26 mouse cellular contexts compared by ENCODE assay signal in genomic region chr4:57952416-57952815, GRCm38 (mm10). TPM values are rescaled to one million over a fixed set of nuclear protein-coding genes. Genes with fewer than 3 reads are reported as not detected.
DNase-seq lines count a peak whose midpoint lies in the region; ATAC-seq and TF ChIP-seq lines count a peak whose summit lies in the region.
"Had no signal": no experiment of that assay in that cellular context is flagged by ENCODE, and none has a peak within 500 bp of the region (broad histone marks: within the 10 kb centered on the region; RNA-seq: fewer than 3 reads in every experiment).

No protein-coding gene starts in this region.

- H3K27ac ChIP-seq in liver, adult 2 months (replicated peaks; ENCODE audit: insufficient read depth, low read depth, low read length) = peak overlapping the region; percentile 68
- H3K27ac ChIP-seq in intestine, postnatal 0 days (ENCODE audit: low read depth, low read length) = peak overlapping the region; percentile 46
- H3K27ac ChIP-seq in liver, postnatal 0 days (ENCODE audit: low read depth) = peak overlapping the region; percentile 52; the same call in 1 of the 2 replicates
- H3K27ac ChIP-seq: embryonic facial prominence, embryonic 10.5 days; gastrocnemius, adult 2 months; heart, embryonic 15.5 days; hindbrain, postnatal 0 days; layer of hippocampus, adult 2 months; limb, embryonic 13.5 days; midbrain, embryonic 12.5 days; neural tube, embryonic 13.5 days had no signal

- intact Hi-C loops in heart, postnatal 36 days (cut with DNase I) = loop anchor here (10.0 kb wide), 1 partner anchor 1052 kb away; the partner anchor contains the start of gene Gm20503
- intact Hi-C loops in gastrocnemius, postnatal 14 days (cut with DNase I; ENCODE audit: low total_unique reads) = no loop called here

- H3K27me3 ChIP-seq in liver, adult 2 months (ENCODE audit: control insufficient read depth, insufficient read depth, low read length) = no peaks in the 10 kb centered on the region
- H3K27me3 ChIP-seq in E14TG2a.4 (ENCODE audit: insufficient read depth, low read length) = no peaks in the 10 kb centered on the region
- no peaks in the 10 kb centered on the region for H3K27me3 ChIP-seq in intestine, postnatal 0 days (replicated peaks; ENCODE audit: control insufficient read depth, insufficient read depth, low read length)
- H3K27me3 ChIP-seq in liver, postnatal 0 days (ENCODE audit: insufficient read depth, low read length) = no peaks in the 10 kb centered on the region
- H3K27me3 ChIP-seq: heart, embryonic 15.5 days; limb, embryonic 13.5 days; neural tube, embryonic 13.5 days had no signal

- H3K4me2 ChIP-seq in intestine, postnatal 0 days (replicated peaks; ENCODE audit: low read depth) = peak overlapping the region; percentile 39
- peak overlapping the region; percentile 54 for H3K4me2 ChIP-seq in liver, postnatal 0 days (ENCODE audit: low read depth, low read length)
- H3K4me2 ChIP-seq: heart, embryonic 15.5 days; limb, embryonic 13.5 days; lung, embryonic 14.5 days; midbrain, embryonic 12.5 days; neural tube, embryonic 13.5 days had no signal

- DNase-seq in liver, adult 2 months (ENCODE audit: extremely low read depth, low read depth, low spot score) = peak; percentile 77
- DNase-seq in liver = no peak
- no peak for DNase-seq in liver, postnatal 0 days
- no peak for DNase-seq in heart, postnatal 36 days
- no peak for DNase-seq in gastrocnemius, postnatal 14 days
- DNase-seq: adrenal gland, postnatal 25 days; cerebellum, adult 18-20 months; gastrocnemius, adult 2 months; layer of hippocampus, postnatal 36 days; lung, embryonic 14.5 days; lung, postnatal 4 days; thymus, postnatal 25 days had no signal

- no peak overlapping the region for H3K9ac ChIP-seq in liver, adult 2 months (ENCODE audit: low read depth, low read length)
- H3K9ac ChIP-seq in intestine, postnatal 0 days (ENCODE audit: low read depth, low read length) = no peak overlapping the region
- no peak overlapping the region for H3K9ac ChIP-seq in liver, postnatal 0 days (replicated peaks)
- H3K9ac ChIP-seq: heart, embryonic 15.5 days; limb, embryonic 13.5 days; lung, embryonic 14.5 days; midbrain, embryonic 12.5 days; neural tube, embryonic 13.5 days had no signal

- H3K79me2 ChIP-seq in liver, adult 2 months (ENCODE audit: control insufficient read depth, insufficient read depth, low read length) = peaks cover 15% of the 10 kb centered on the region; the same call in 1 of the 2 replicates

- TF ChIP-seq EP300 in liver, postnatal 0 days (IDR thresholded peaks at IDR 0.05; ENCODE audit: low read depth) = no peak

- no peak overlapping the region for H3K4me3 ChIP-seq in liver, adult 2 months (ENCODE audit: insufficient read depth, low read depth, low read length)
- H3K4me3 ChIP-seq in E14TG2a.4 (replicated peaks; ENCODE audit: low read length) = 0 out of 2 replicates have a peak overlapping the region, but pooled peaks have one; percentile 10
- no peak overlapping the region for H3K4me3 ChIP-seq in intestine, postnatal 0 days (ENCODE audit: low read depth, low read length)
- no peak overlapping the region for H3K4me3 ChIP-seq in liver, postnatal 0 days (ENCODE audit: low read depth, low read length)
- H3K4me3 ChIP-seq: embryonic facial prominence, embryonic 10.5 days; gastrocnemius, adult 2 months; heart, embryonic 15.5 days; layer of hippocampus, adult 2 months; limb, embryonic 13.5 days; midbrain, embryonic 12.5 days; neural tube, embryonic 13.5 days had no signal

- peaks cover 37% of the 10 kb centered on the region for H3K36me3 ChIP-seq in liver, adult 2 months (ENCODE audit: control insufficient read depth, insufficient read depth, low read length)
- peaks cover 64% of the 10 kb centered on the region for H3K36me3 ChIP-seq in E14TG2a.4 (ENCODE audit: insufficient read depth, low read length)
- H3K36me3 ChIP-seq in intestine, postnatal 0 days (ENCODE audit: control insufficient read depth, insufficient read depth) = peaks cover 33% of the 10 kb centered on the region
- H3K36me3 ChIP-seq in liver, postnatal 0 days (replicated peaks; ENCODE audit: insufficient read depth, low read length) = peaks cover 43% of the 10 kb centered on the region

- TF ChIP-seq POLR2A in liver, adult 2 months (IDR thresholded peaks at IDR 0.05; ENCODE audit: extremely low read depth, insufficient read depth, low read length) = no peak

- peaks cover 11% of the 10 kb centered on the region for H3K4me1 ChIP-seq in liver, adult 2 months (ENCODE audit: control insufficient read depth, insufficient read depth, low read length)
- H3K4me1 ChIP-seq in E14TG2a.4 (replicated peaks; ENCODE audit: low read depth, low read length) = peaks cover 77% of the 10 kb centered on the region
- peaks cover 27% of the 10 kb centered on the region for H3K4me1 ChIP-seq in intestine, postnatal 0 days (replicated peaks; ENCODE audit: control insufficient read depth, insufficient read depth, low read length)
- H3K4me1 ChIP-seq in liver, postnatal 0 days (ENCODE audit: insufficient read depth) = peaks cover 37% of the 10 kb centered on the region

- no peaks in the 10 kb centered on the region for H3K9me3 ChIP-seq in E14TG2a.4 (ENCODE audit: low read length)
- no peaks in the 10 kb centered on the region for H3K9me3 ChIP-seq in intestine, postnatal 0 days (ENCODE audit: control insufficient read depth)
- 0 out of 2 replicates have a peak, but pooled peaks cover 3% of the 10 kb centered on the region for H3K9me3 ChIP-seq in liver, postnatal 0 days (ENCODE audit: low read length)
- H3K9me3 ChIP-seq: heart, embryonic 15.5 days; neural tube, embryonic 13.5 days had no signal

- 40% methylated on average over 3 of the region's 3 CpGs for WGBS in liver, adult 2 months
- WGBS in intestine, postnatal 0 days = 66% methylated on average over 3 of the region's 3 CpGs
- WGBS in liver, postnatal 0 days (ENCODE audit: insufficient replicate concordance) = 72% methylated on average over 3 of the region's 3 CpGs

- TF ChIP-seq CTCF in liver, adult 2 months (IDR thresholded peaks at IDR 0.05; ENCODE audit: low read depth, low read length) = no peak
- no peak for TF ChIP-seq CTCF in E14TG2a.4 (conservative IDR thresholded peaks at IDR 0.05; ENCODE audit: low read length)
- no peak for TF ChIP-seq CTCF in intestine, postnatal 0 days (IDR thresholded peaks at IDR 0.05; ENCODE audit: low read depth)
- TF ChIP-seq CTCF in liver, postnatal 0 days (IDR thresholded peaks at IDR 0.05; ENCODE audit: low read depth) = no peak

- ATAC-seq in intestine, postnatal 0 days = no peak
- no peak for ATAC-seq in liver, postnatal 0 days
- ATAC-seq: hindbrain, postnatal 0 days had no signal

RNA-seq across cellular contexts. Expression of gene Txn1, which starts 3.8 kb away (rescaled TPM):
- total RNA-seq in liver, adult 2 months (2014; rRNA removed) = 138 and 151 TPM in 2 replicates
- 246 and 257 TPM in 2 replicates for polyA plus RNA-seq in liver, adult 2 months (2012; rRNA removed)
- polyA plus RNA-seq in intestine, postnatal 0 days (2015; fragmentation: Nextera tagmentation; extraction: Ambion mirVana) = 702 and 713 TPM in 2 replicates
- polyA plus RNA-seq in liver, postnatal 0 days (2015; fragmentation: Nextera tagmentation; extraction: Ambion mirVana) = 228 and 231 TPM in 2 replicates
- total RNA-seq in heart, postnatal 36 days (2021) = 100 to 1,000 TPM; 121 to 131 TPM
- total RNA-seq in gastrocnemius, postnatal 14 days (2021) = 10 to 100 TPM; 86.5 to 87.4 TPM

RNA-seq across cellular contexts. Expression of gene D630039A03Rik, which starts 36.3 kb away (rescaled TPM):
- 3.2 and 4.9 TPM in 2 replicates for total RNA-seq in liver, adult 2 months (2014; rRNA removed)
- polyA plus RNA-seq in liver, adult 2 months (2012; rRNA removed) = 10.2 and 14.3 TPM in 2 replicates
- polyA plus RNA-seq in intestine, postnatal 0 days (2015; fragmentation: Nextera tagmentation; extraction: Ambion mirVana) = 6.6 and 7.0 TPM in 2 replicates
- 1.5 and 1.6 TPM in 2 replicates for polyA plus RNA-seq in liver, postnatal 0 days (2015; fragmentation: Nextera tagmentation; extraction: Ambion mirVana)
- total RNA-seq in heart, postnatal 36 days (2021) = under 1 TPM; 0.30 to 0.31 TPM
- not detected for total RNA-seq in gastrocnemius, postnatal 14 days (2021)
- polyA plus RNA-seq: forebrain, embryonic 11.5 days had no signal

RNA-seq across cellular contexts. Expression of gene Txndc8, which starts 56.5 kb away (rescaled TPM):
- total RNA-seq in liver, adult 2 months (2014; rRNA removed) = not detected in 2 replicates
- polyA plus RNA-seq in liver, adult 2 months (2012; rRNA removed) = not detected in 2 replicates
- not detected in 2 replicates for polyA plus RNA-seq in intestine, postnatal 0 days (2015; fragmentation: Nextera tagmentation; extraction: Ambion mirVana)
- not detected in 2 replicates for polyA plus RNA-seq in liver, postnatal 0 days (2015; fragmentation: Nextera tagmentation; extraction: Ambion mirVana)
- total RNA-seq in heart, postnatal 36 days (2021) = not detected
- total RNA-seq in gastrocnemius, postnatal 14 days (2021) = not detected
- total RNA-seq: adrenal gland, postnatal 25 days; ES-E14; gastrocnemius, adult 2 months; heart, adult 8-10 months; hematopoietic stem cell, adult 5-6 weeks; hindbrain, postnatal 0 days; layer of hippocampus, adult 2 months; layer of hippocampus, postnatal 36 days; left cerebral cortex, postnatal 14 days had no signal
- polyA plus RNA-seq: embryonic facial prominence, embryonic 10.5 days; forebrain, embryonic 11.5 days; heart, embryonic 15.5 days; hindbrain, postnatal 0 days; limb, embryonic 13.5 days; lung, embryonic 14.5 days; midbrain, embryonic 12.5 days; neural tube, embryonic 13.5 days had no signal
